Mouse (Mus musculus) Patski (cell line): ENCODE data around the gene Angpt4. TPM values are rescaled to one million over a fixed set of nuclear protein-coding genes. Genes with fewer than 3 reads are reported as not detected.

Source experiments
- ATAC-seq: fragments of 100-300 bp; one replicate; pipeline ENCODE4 v1.8.0; 2021
- CTCF ChIA-PET: fragments of 350-600 bp; sonication (Branson Sonifier 250); formaldehyde crosslinking; loops from one replicate; lab custom pipeline; 2022; ENCODE audit warnings: inconsistent platforms; lab: Charles Lee
- POLR2A ChIA-PET: fragments of 350-600 bp; sonication (Branson Sonifier 250); formaldehyde crosslinking; loops from one replicate; lab custom pipeline; 2022; ENCODE audit warnings: antibody characterized with exemption, inconsistent platforms; lab: Charles Lee
- DNase-seq: peaks from one replicate; pipeline ENCODE4 v3.0.0-alpha.2; 2011; ENCODE audit warnings: low read depth, low spot score
- H3K27me3 ChIP-seq: fragments of 371-371 bp; one replicate; pipeline ENCODE4 v1.5.1; 2021
- CTCF ChIP-seq: fragments of 100-300 bp; IDR thresholded peaks from one replicate; pipeline ENCODE4 v1.5.1; 2021
- in situ Hi-C: fragments of 300-500 bp; cut with MboI; formaldehyde crosslinking; loops from 3 replicates; pipeline ENCODE4 v1.11.1; 2018; ENCODE audit warnings: low pct_unique_long_range_greater_than_20kb, mixed read lengths
- polyA plus RNA-seq: library from polyadenylated mRNA; unstranded; gene quantifications from one replicate; pipeline ENCODE4 v1.2.3, GENCODE M21; 2021

The Angpt4 gene
- polyA plus RNA-seq, 1 experiment from 2014 or later, result 44.3 TPM

DNA sequence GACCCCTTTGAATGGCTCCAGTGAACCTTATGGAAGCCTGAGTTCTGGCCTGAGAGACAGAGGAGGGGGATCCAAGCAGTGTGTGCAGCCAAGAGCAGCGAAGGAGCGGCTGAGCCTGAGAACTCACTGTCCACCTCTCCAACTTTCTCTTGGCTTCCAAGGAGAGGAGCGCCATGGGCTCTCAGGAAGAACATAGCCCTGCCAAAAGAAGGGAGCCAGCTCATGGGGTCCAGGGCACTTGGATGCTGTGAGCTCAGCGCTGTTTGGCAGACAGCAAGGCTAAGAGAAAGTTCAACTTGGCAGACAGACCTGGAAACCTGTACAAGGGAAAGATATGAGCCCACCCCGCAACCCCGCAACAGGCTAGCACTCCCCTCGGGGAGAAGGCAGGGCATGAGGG lies 13.3 kb downstream of the Angpt4 start:
- ChIA-PET POLR2A (interaction anchor here (0.5 kb wide), 1 partner anchor 890 kb away, joined by 8 read pairs; no protein-coding TSS in a partner anchor), CTCF (no interaction called here)
- DNase-seq, result no peak
- in situ Hi-C loops, result loop anchor here (5.0 to 25.0 kb wide), 4 partner anchors 47 to 988 kb away; partner anchors contain the start of genes Mcts2, Mylk2, Rbck1 and Trib3
- no peak for ATAC-seq
- H3K27me3 ChIP-seq, result no peaks in the 10 kb centered on the region
- TF ChIP-seq CTCF, result no peak

- ChIA-PET CTCF (interaction anchor here (1.0 to 1.2 kb wide), 2 partner anchors 9 to 46 kb away, joined by 3 to 4 read pairs; no protein-coding TSS in a partner anchor), POLR2A (no interaction called here)
- in situ Hi-C loops, result no loop called here
- no peaks in the 10 kb centered on the region for H3K27me3 ChIP-seq
- TF ChIP-seq CTCF, result no peak
- no peak for DNase-seq
- no peak for ATAC-seq
Observed at GRCm38 (mm10) chr2:151925715-151926114, 14.7 kb downstream of the Angpt4 start.

DNA sequence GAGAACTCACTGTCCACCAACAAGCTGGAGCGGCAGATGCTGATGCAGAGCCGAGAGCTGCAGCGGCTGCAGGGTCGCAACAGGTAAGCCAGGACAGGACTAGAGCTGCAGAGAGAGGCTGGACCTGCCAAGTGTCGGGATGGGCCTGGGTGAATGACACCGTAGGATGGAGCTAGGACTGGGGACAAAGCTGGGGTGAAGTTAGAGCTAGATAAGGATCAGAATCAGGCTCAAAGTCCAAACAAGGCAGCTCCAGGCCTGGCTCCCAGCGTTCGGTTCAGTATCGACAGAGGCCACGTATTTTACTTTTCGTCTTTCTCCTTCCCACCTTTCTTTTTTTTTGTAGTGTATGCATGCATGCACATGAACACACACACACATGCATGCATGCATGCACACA lies 16.1 kb downstream of the Angpt4 start:
- ChIA-PET CTCF (interaction anchor here (1.5 kb wide), 1 partner anchor 53 kb away, joined by 5 read pairs; no protein-coding TSS in a partner anchor), POLR2A (interaction anchor here (1.3 kb wide), 1 partner anchor 8 kb away, joined by 5 read pairs; no protein-coding TSS in a partner anchor)
- H3K27me3 ChIP-seq, result no peaks in the 10 kb centered on the region
- TF ChIP-seq CTCF, result no peak
- in situ Hi-C loops, result no loop called here
- no peak for DNase-seq
- ATAC-seq, result no peak

DNA sequence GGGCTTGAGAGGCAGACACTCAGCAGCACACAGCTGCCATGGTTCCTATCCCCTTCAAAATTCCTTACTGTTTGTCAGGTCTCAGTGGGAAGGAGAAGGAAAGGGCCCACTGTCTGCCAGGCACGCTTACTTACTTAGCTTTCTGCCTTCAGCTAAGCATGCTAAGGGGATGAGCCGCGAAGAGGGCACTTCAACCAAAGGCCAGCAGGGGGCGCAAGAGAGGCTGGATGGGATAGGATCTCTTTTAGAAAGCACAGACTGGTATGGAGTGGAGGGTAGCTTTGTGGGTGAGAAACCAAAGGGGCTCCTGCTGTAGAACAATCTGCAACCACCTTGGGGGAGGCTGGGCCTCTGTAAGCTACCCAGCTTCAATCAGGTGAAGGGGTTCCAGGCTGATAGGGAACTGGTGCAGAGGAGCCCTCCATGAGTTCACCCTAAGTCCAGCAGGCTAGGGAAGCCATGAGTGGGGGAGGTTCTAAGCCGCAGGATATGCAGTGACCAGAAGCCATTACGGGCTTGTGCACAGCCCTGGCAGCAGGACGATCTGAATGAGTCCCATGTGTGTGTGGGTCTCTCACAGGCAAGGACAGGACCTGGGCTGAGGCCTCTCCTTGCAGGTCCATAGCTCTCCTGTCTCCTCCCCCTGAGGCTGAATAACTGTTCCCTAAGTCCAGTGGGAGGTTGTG lies 19.5 kb downstream of the Angpt4 start:
- in situ Hi-C loops, result loop anchor here (10.0 kb wide), 1 partner anchor 64 kb away; the partner anchor contains the start of gene Slc52a3
- TF ChIP-seq CTCF, result no peak
- ATAC-seq, result peak; percentile 73
- DNase-seq, result no peak
- no peaks in the 10 kb centered on the region for H3K27me3 ChIP-seq
- ChIA-PET POLR2A (no interaction called here), CTCF (interaction anchor here (1.0 to 3.1 kb wide), 13 partner anchors 8 to 179 kb away, joined by 3 to 16 read pairs (median 4); partner anchors contain the start of gene Angpt4)

DNA sequence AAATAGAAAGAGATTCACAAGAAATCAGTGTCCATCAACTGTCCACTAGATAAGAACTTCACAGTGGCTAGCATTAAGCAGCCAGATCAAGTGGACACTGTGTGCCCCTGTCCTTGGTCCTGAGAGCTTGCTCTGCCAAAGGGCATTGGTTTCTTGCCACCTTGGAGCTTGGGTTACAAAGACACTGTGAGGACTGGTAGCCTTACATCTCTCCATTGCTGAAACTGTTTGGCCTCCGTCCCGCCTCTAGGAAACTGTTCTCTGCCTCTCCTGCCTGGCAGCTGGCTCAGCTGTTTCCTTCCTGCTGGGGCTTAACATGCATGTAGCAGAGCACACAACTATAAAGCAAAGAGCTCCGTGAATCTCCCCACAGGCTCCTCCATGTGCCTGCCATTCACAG lies 26.9 kb downstream of the Angpt4 start:
- DNase-seq (no peak), ATAC-seq (no peak)
- TF ChIP-seq CTCF, result no peak
- no peaks in the 10 kb centered on the region for H3K27me3 ChIP-seq
- POLR2A ChIA-PET, result no interaction called here
- in situ Hi-C loops, result loop anchor here (10.0 kb wide), 1 partner anchor 57 kb away; the partner anchor contains the start of gene Slc52a3
- CTCF ChIA-PET, result interaction anchor here (1.0 to 1.4 kb wide), 3 partner anchors 18 to 65 kb away, joined by 3 to 4 read pairs (median 3); no protein-coding TSS in a partner anchor

GRCm38 (mm10) chr2:151938780-151939200 lies 27.8 kb downstream of the Angpt4 start:
- CTCF ChIA-PET, result interaction anchor here (1.0 to 1.4 kb wide), 2 partner anchors 19 to 24 kb away, joined by 3 to 4 read pairs; no protein-coding TSS in a partner anchor
- no peak for ATAC-seq
- no peak for TF ChIP-seq CTCF
- no peak for DNase-seq
- POLR2A ChIA-PET, result no interaction called here
- in situ Hi-C loops, result loop anchor here (10.0 kb wide), 1 partner anchor 56 kb away; the partner anchor contains the start of gene Slc52a3
- H3K27me3 ChIP-seq, result no peaks in the 10 kb centered on the region

DNA sequence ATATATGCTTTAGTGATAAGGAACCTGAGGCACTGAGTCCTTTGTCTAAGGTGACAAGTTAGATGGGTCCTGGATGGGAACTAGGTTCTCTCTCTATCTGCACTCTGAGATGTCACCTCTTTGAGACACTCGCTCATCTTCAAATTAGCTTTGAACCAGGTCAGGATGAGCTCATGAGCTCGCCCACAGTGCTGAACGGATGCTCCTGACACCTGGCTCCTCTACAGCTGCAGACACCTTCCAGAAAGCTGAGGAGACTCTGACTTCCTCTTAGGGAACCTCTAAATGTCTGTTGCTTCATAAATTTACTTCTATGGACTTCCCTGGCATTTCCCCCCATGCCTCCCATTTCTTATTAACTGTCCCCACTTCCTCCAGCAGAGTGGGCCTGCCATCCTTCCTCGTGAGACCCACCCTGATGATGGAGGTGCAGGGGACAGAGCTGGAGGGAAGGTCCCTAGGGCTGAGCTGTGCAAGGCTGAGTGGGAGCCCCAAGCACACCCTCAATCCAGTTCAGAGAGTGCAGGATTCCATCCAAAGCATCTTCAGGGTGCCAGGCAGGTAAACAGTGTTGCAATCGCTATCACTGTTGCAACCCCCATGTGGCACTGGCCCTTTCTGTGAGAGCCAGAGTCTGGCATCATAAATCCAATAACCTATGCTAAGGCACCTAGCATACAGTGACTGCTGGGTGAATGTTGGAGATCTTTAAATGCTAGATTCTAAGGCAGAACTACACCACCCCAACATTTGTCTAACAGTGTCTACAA lies 28.8 kb downstream of the Angpt4 start:
- ATAC-seq, result no peak
- no peak for DNase-seq
- in situ Hi-C loops, result loop anchor here (10.0 kb wide), 1 partner anchor 55 kb away; the partner anchor contains the start of gene Slc52a3
- POLR2A ChIA-PET, result interaction anchor here (0.5 kb wide), 1 partner anchor 439 kb away, joined by 3 read pairs; no protein-coding TSS in a partner anchor
- TF ChIP-seq CTCF, result no peak
- H3K27me3 ChIP-seq, result no peaks in the 10 kb centered on the region
- CTCF ChIA-PET, result interaction anchor here (0.6 to 2.1 kb wide), 3 partner anchors 9 to 66 kb away, joined by 3 to 6 read pairs (median 6); no protein-coding TSS in a partner anchor

- CTCF ChIA-PET, result interaction anchor here (0.9 to 2.1 kb wide), 4 partner anchors 11 to 68 kb away, joined by 3 to 6 read pairs (median 6); no protein-coding TSS in a partner anchor
Observed at GRCm38 (mm10) chr2:151941269-151941668, 30.3 kb downstream of the Angpt4 start.

GRCm38 (mm10) chr2:151944106-151944505 lies 33.1 kb downstream of the Angpt4 start:
- no peak for DNase-seq
- no peak for TF ChIP-seq CTCF
- CTCF ChIA-PET, result no interaction called here
- in situ Hi-C loops, result no loop called here
- ATAC-seq, result no peak
- POLR2A ChIA-PET, result no interaction called here
- H3K27me3 ChIP-seq, result no peaks in the 10 kb centered on the region

More at GRCm38 (mm10) chr2:151941269-151941668, 30.3 kb downstream of the Angpt4 start:
- DNase-seq (no peak), ATAC-seq (no peak)
- in situ Hi-C loops, result no loop called here
- H3K27me3 ChIP-seq, result no peaks in the 10 kb centered on the region
- no peak for TF ChIP-seq CTCF
- POLR2A ChIA-PET, result interaction anchor here (0.6 kb wide), 1 partner anchor 25 kb away, joined by 4 read pairs; no protein-coding TSS in a partner anchor

DNA sequence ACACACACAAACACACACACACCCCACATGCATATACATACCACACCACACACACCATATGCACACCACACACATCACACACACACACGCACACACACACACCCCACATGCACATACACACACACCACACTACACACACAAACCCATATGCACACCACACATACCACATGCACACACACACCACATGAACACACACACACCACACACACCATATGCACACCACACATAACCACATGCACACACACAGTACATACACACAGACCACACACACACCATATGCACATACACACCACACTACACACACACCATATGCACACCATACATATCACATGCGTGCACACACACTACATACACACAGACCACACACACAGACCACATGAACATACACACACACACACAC lies 36.6 kb downstream of the Angpt4 start:
- ATAC-seq, result no peak
- ChIA-PET POLR2A (no interaction called here), CTCF (no interaction called here)
- TF ChIP-seq CTCF, result no peak
- no peak for DNase-seq
- H3K27me3 ChIP-seq, result no peaks in the 10 kb centered on the region
- in situ Hi-C loops, result no loop called here
